Mouse (Mus musculus): ENCODE measurements around the gene Ankrd45. TPM values are rescaled to one million over a fixed set of nuclear protein-coding genes. Genes with fewer than 3 reads are reported as not detected.

The Ankrd45 gene
- total and polyA plus RNA-seq, 2 experiments from 2014 or later = 28.7 to 30.1 TPM

DNA sequence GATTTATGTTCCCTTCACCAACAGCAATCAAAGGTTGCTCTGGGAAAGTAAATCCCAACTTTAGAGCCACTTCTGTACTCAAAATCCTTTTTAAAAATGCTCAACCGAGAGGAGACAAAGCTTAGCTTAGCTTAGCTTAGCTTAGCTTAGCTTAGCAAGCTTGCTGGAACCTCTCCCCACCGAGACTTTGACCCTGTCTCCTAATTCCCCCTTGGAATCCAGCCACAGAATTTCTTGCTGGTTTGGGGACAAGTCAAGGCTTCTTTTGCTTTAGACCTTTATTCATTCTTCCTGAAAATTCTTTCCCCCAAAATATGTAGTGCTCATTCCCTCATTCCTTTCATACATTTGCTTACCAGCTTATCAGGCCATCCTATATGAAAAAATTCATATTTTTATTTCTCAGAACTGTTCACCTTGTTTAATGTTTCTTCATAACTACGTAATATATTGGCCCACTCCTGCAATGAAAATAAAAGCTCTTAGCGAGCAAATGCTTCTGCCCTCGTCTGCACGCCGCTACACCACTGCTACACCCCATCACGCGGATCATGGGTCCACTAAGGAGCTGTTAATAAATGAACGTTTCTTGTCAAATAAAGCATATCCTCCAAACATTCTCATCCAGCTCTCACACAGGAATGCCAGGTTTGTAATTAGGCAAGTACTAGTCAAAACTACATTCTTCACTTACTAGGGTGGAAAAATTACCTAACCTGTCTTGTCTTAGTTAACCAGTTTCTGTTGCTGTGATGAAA lies 19.7 kb upstream of the Ankrd45 start:
- Histone ChIP-seq H3K4me2 (ENCODE audit: low read depth, low read length, poor library complexity, severe bottlenecking) (no peak overlapping the region), H3K27me3 (ENCODE audit: insufficient read depth, low read length) (no peaks in the 10 kb centered on the region), H3K27ac (ENCODE audit: low read depth, low read length) (no peak overlapping the region), H3K36me3 (ENCODE audit: insufficient read depth, low read length) (no peaks in the 10 kb centered on the region), H3K9me3 (ENCODE audit: low read length) (no peaks in the 10 kb centered on the region), H3K4me1 (ENCODE audit: insufficient read depth, low read length) (no peaks in the 10 kb centered on the region), H3K4me3 (ENCODE audit: low read depth, low read length) (no peak overlapping the region), H3K9ac (replicated peaks; ENCODE audit: low read length, poor library complexity, severe bottlenecking) (no peak overlapping the region)
- TF ChIP-seq CTCF (IDR thresholded peaks at IDR 0.05) = no peak
- ATAC-seq (ENCODE audit: low FRiP score) = no peak
- WGBS = 93% methylated on average over 10 of the region's 10 CpGs
- no peak for DNase-seq (ENCODE audit: low spot score)

DNA sequence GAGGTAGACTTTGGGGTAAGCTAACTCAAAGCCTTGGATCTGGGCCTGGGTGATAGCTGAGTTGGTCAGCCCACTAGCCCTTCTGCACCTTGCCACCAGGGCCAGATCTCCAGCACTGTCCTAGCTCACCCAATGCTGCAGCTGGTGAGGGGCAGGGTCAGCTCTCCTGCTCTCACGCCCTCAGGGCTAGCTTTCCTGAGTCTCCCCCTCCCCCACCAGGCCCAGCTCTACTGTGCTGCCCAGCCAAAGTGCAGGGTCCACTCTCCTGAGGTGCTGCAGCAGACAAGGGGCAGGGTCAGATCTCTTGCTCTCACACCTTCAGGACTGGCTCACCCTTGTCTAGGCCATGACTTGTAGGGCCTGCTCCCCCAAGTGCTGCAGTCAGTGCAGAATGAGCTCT lies 16.0 kb upstream of the Ankrd45 start:
- Histone ChIP-seq H3K4me2 (ENCODE audit: low read depth, low read length, poor library complexity, severe bottlenecking) (no peak overlapping the region), H3K4me1 (ENCODE audit: insufficient read depth, low read length) (peaks cover 5% of the 10 kb centered on the region; the same call in 1 of the 2 replicates), H3K27me3 (ENCODE audit: insufficient read depth, low read length) (no peaks in the 10 kb centered on the region), H3K9ac (replicated peaks; ENCODE audit: low read length, poor library complexity, severe bottlenecking) (no peak overlapping the region), H3K4me3 (ENCODE audit: low read depth, low read length) (no peak overlapping the region), H3K27ac (ENCODE audit: low read depth, low read length) (no peak overlapping the region), H3K9me3 (ENCODE audit: low read length) (no peaks in the 10 kb centered on the region), H3K36me3 (ENCODE audit: insufficient read depth, low read length) (no peaks in the 10 kb centered on the region)
- no peak for ATAC-seq (ENCODE audit: low FRiP score)
- no peak for TF ChIP-seq CTCF (IDR thresholded peaks at IDR 0.05)
- WGBS = 88% methylated on average over 1 of the region's 1 CpGs
- DNase-seq (ENCODE audit: low spot score) = no peak

GRCm38 (mm10) chr1:161130726-161131664 lies 11.5 kb upstream of the Ankrd45 start, which contains the start of gene Klhl20:
Gene Klhl20, minus strand, starts transcription at chr1:161131511.
- peak within 1 kb of the TSS; percentile 78 for H3K27ac ChIP-seq (ENCODE audit: low read depth, low read length)
- DNase-seq (ENCODE audit: low spot score) (peak; percentile 95), ATAC-seq (ENCODE audit: low FRiP score) (peak; percentile 98)
- H3K4me3 ChIP-seq (ENCODE audit: low read depth, low read length) = peak within 1 kb of the TSS; percentile 85
- peak within 1 kb of the TSS; percentile 84 for H3K9ac ChIP-seq (replicated peaks; ENCODE audit: low read length, poor library complexity, severe bottlenecking)
- no peaks in the 10 kb centered on the region for H3K36me3 ChIP-seq (ENCODE audit: insufficient read depth, low read length)
- TF ChIP-seq CTCF (IDR thresholded peaks at IDR 0.05) = peak; percentile 13; the same call in 1 of the 2 replicates
- H3K4me1 ChIP-seq (ENCODE audit: insufficient read depth, low read length) = peaks cover 5% of the 10 kb centered on the region; the same call in 1 of the 2 replicates
- H3K27me3 ChIP-seq (ENCODE audit: insufficient read depth, low read length) = no peaks in the 10 kb centered on the region; the same call in 1 of the 2 replicates
- peak within 1 kb of the TSS; percentile 82 for H3K4me2 ChIP-seq (ENCODE audit: low read depth, low read length, poor library complexity, severe bottlenecking)
- no peaks in the 10 kb centered on the region for H3K9me3 ChIP-seq (ENCODE audit: low read length)
- WGBS = 2% methylated on average over 41 of the region's 41 CpGs

- ATAC-seq (ENCODE audit: low FRiP score) = no peak
- Histone ChIP-seq H3K27ac (ENCODE audit: low read depth, low read length) (no peak overlapping the region), H3K9me3 (ENCODE audit: low read length) (no peaks in the 10 kb centered on the region), H3K9ac (replicated peaks; ENCODE audit: low read length, poor library complexity, severe bottlenecking) (no peak overlapping the region), H3K27me3 (ENCODE audit: insufficient read depth, low read length) (0 out of 2 replicates have a peak, but pooled peaks cover 6% of the 10 kb centered on the region), H3K4me1 (ENCODE audit: insufficient read depth, low read length) (no peaks in the 10 kb centered on the region; the same call in 1 of the 2 replicates), H3K36me3 (ENCODE audit: insufficient read depth, low read length) (no peaks in the 10 kb centered on the region), H3K4me3 (ENCODE audit: low read depth, low read length) (no peak overlapping the region), H3K4me2 (ENCODE audit: low read depth, low read length, poor library complexity, severe bottlenecking) (no peak overlapping the region)
- 95% methylated on average over 2 of the region's 2 CpGs for WGBS
- no peak for TF ChIP-seq CTCF (IDR thresholded peaks at IDR 0.05)
- DNase-seq (ENCODE audit: low spot score) = no peak
Measured at GRCm38 (mm10) chr1:161139496-161139895, 3.0 kb upstream of the Ankrd45 start.

- no peaks in the 10 kb centered on the region for H3K9me3 ChIP-seq (ENCODE audit: low read length)
- ATAC-seq (ENCODE audit: low FRiP score) = no peak
- no peaks in the 10 kb centered on the region for H3K36me3 ChIP-seq (ENCODE audit: insufficient read depth, low read length)
- no peak overlapping the region for H3K9ac ChIP-seq (replicated peaks; ENCODE audit: low read length, poor library complexity, severe bottlenecking)
- H3K27me3 ChIP-seq (ENCODE audit: insufficient read depth, low read length) = 0 out of 2 replicates have a peak, but pooled peaks cover 6% of the 10 kb centered on the region
- TF ChIP-seq CTCF (IDR thresholded peaks at IDR 0.05) = no peak
- no peak for DNase-seq (ENCODE audit: low spot score)
- 90% methylated on average over 9 of the region's 9 CpGs for WGBS
- no peaks in the 10 kb centered on the region; the same call in 1 of the 2 replicates for H3K4me1 ChIP-seq (ENCODE audit: insufficient read depth, low read length)
- no peak overlapping the region for H3K27ac ChIP-seq (ENCODE audit: low read depth, low read length)
- no peak overlapping the region for H3K4me2 ChIP-seq (ENCODE audit: low read depth, low read length, poor library complexity, severe bottlenecking)
- H3K4me3 ChIP-seq (ENCODE audit: low read depth, low read length) = no peak overlapping the region
Measured at GRCm38 (mm10) chr1:161140026-161140762, 2.3 kb upstream of the Ankrd45 start.
